Mouse (Mus musculus): ENCODE data around the gene Mdh2. TPM values are rescaled to one million over a fixed set of nuclear protein-coding genes. Genes with fewer than 3 reads are reported as not detected.

Gene Mdh2
- polyA plus RNA-seq, 1 experiment from 2014 or later: 752 TPM

DNA sequence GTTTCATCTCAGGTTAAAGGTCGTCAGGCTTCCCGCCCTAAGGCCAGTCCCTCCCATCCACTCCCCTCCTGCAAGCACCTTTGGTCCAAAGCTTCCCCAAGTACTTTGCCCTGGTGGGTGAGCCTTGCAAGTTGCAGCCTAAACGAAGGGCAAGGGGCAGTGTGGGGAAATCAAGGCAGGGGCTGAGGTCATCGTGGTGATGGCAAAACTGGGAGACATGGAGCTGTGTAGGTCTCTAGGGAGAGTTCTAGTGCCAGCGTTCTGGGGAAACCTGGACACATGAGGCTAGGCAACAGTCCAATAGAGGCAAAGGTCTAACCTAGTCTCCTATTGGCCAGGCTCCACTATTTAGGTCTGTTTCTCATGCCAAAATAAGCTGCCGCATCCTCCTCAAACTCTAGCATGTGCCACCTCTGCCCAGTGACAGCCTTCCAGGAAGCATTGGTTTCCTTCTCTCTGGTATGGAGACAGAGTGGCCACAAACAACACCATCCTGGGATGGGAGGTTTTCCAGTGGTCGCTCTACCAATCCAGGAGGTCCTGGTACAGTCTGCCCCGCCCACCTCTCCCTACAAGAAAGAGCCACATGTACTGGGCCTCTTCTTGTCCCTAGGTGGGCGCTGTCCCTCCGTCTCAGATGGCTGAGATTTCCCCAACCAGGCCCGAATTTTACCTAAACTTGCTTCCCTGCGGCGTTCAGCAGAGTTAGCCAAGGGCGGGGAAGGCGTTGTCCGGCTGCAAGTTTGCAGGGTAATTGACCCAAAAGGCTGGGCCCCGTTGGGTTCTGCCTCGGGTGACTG is 35.1 kb upstream of the Mdh2 start:
- Histone ChIP-seq H3K27ac (peak overlapping the region; percentile 58), H3K4me2 (ENCODE audit: low read length) (peak overlapping the region; percentile 94)
- peak; percentile 86 for DNase-seq (ENCODE audit: low spot score)

DNA sequence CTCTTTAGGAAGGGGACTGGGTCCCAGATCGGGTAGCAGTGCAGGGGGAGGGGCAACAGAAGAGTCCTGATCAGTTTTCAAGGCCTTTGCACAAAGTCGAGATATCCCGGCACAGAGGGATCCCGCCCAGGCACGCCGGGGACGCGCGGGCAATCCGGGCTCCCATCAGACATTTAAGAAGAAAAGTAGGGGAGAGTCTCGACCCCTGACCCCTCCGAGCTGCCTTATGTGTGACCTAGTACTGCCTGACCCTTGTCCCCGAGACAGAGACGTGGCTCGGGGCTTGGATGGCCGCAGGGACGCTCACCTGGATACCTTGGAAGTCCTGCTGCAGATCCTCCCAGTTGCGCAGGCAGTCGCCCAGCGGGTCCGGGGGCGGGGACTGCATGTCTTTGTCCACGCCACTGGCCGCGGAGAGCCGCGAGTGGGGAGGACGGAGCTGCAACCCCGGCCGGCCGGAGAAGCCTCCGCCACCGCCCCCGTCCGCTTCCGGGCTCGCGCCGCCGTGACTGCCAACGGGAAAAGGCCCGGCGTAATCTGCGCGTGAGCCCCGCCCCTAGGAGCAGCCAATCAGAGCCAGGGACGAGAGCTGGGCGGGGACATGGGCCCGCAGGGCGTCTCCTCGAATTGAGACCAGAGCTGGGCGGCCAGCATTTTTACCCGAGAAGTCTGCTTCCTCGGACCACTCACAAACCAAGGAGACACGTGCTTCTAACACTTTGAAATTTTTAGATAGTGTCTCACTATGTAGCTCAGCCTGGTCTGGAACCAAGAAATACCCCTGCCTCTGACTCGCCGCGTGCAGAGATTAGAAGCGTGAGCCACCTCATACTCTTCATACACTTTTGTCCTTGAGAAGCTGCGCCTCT is 34.3 kb upstream of the Mdh2 start, which contains the start of gene Tmem120a:
Gene Tmem120a (minus strand): TSS at position 708 of the 869 bp plus-strand sequence.
- Histone ChIP-seq H3K36me3 (ENCODE audit: insufficient read depth, low read length) (peaks cover 8% of the 10 kb centered on the region; the same call in 1 of the 2 replicates), H3K4me1 (replicated peaks; ENCODE audit: insufficient read depth, low read length) (0 out of 2 replicates have a peak, but pooled peaks cover 7% of the 10 kb centered on the region), H3K4me2 (ENCODE audit: low read length) (peak within 1 kb of the TSS; percentile 94), H3K27me3 (ENCODE audit: insufficient read depth, low read length) (no peaks in the 10 kb centered on the region), H3K27ac (peak within 1 kb of the TSS; percentile 74), H3K9ac (ENCODE audit: low read depth, low read length) (peak within 1 kb of the TSS; percentile 82), H3K4me3 (replicated peaks; ENCODE audit: low read depth, low read length) (peak within 1 kb of the TSS; percentile 87), H3K9me3 (replicated peaks; ENCODE audit: low read length) (no peaks in the 10 kb centered on the region)
- under 1% methylated on average over 60 of the region's 60 CpGs for WGBS
- TF ChIP-seq CTCF (IDR thresholded peaks at IDR 0.05; ENCODE audit: low read depth): no peak
- peak; percentile 98 for DNase-seq (ENCODE audit: low spot score)
- peak; percentile 94 for ATAC-seq (replicated peaks; ENCODE audit: low FRiP score, low read depth)

More for the DNA sequence above, 35.1 kb upstream of the Mdh2 start:
- peak; percentile 11; the same call in 1 of the 2 replicates for TF ChIP-seq CTCF (IDR thresholded peaks at IDR 0.05; ENCODE audit: low read depth)
- ATAC-seq (replicated peaks; ENCODE audit: low FRiP score, low read depth): peak; percentile 61
- Histone ChIP-seq H3K4me3 (replicated peaks; ENCODE audit: low read depth, low read length) (peak overlapping the region; percentile 87), H3K9me3 (replicated peaks; ENCODE audit: low read length) (no peaks in the 10 kb centered on the region), H3K9ac (ENCODE audit: low read depth, low read length) (peak overlapping the region; percentile 82), H3K4me1 (replicated peaks; ENCODE audit: insufficient read depth, low read length) (0 out of 2 replicates have a peak, but pooled peaks cover 7% of the 10 kb centered on the region), H3K27me3 (ENCODE audit: insufficient read depth, low read length) (no peaks in the 10 kb centered on the region), H3K36me3 (ENCODE audit: insufficient read depth, low read length) (peaks cover 8% of the 10 kb centered on the region; the same call in 1 of the 2 replicates)
- WGBS: 15% methylated on average over 18 of the region's 18 CpGs

GRCm38 (mm10) chr5:135744742-135745141 is 33.5 kb upstream of the Mdh2 start:
- Histone ChIP-seq H3K9me3 (replicated peaks; ENCODE audit: low read length) (no peaks in the 10 kb centered on the region), H3K4me3 (replicated peaks; ENCODE audit: low read depth, low read length) (peak overlapping the region; percentile 87), H3K36me3 (ENCODE audit: insufficient read depth, low read length) (peaks cover 8% of the 10 kb centered on the region; the same call in 1 of the 2 replicates), H3K27ac (peak overlapping the region; percentile 74), H3K4me2 (ENCODE audit: low read length) (peak overlapping the region; percentile 94), H3K4me1 (replicated peaks; ENCODE audit: insufficient read depth, low read length) (0 out of 2 replicates have a peak, but pooled peaks cover 7% of the 10 kb centered on the region), H3K9ac (ENCODE audit: low read depth, low read length) (peak overlapping the region; percentile 35; the same call in 1 of the 2 replicates), H3K27me3 (ENCODE audit: insufficient read depth, low read length) (no peaks in the 10 kb centered on the region)
- no peak for TF ChIP-seq CTCF (IDR thresholded peaks at IDR 0.05; ENCODE audit: low read depth)
- 13% methylated on average over 12 of the region's 12 CpGs for WGBS
- ATAC-seq (replicated peaks; ENCODE audit: low FRiP score, low read depth): peak; percentile 2; the same call in 1 of the 2 replicates
- DNase-seq (ENCODE audit: low spot score): no peak

GRCm38 (mm10) chr5:135751041-135751440 is 27.2 kb upstream of the Mdh2 start:
- H3K4me1 ChIP-seq (replicated peaks; ENCODE audit: insufficient read depth, low read length): no peaks in the 10 kb centered on the region
- no peaks in the 10 kb centered on the region for H3K27me3 ChIP-seq (ENCODE audit: insufficient read depth, low read length)
- TF ChIP-seq CTCF (IDR thresholded peaks at IDR 0.05; ENCODE audit: low read depth): no peak
- no peak overlapping the region for H3K9ac ChIP-seq (ENCODE audit: low read depth, low read length)
- H3K4me2 ChIP-seq (ENCODE audit: low read length): no peak overlapping the region
- no peak overlapping the region for H3K4me3 ChIP-seq (replicated peaks; ENCODE audit: low read depth, low read length)
- WGBS: 67% methylated on average over 1 of the region's 1 CpGs
- H3K9me3 ChIP-seq (replicated peaks; ENCODE audit: low read length): no peaks in the 10 kb centered on the region
- ATAC-seq (replicated peaks; ENCODE audit: low FRiP score, low read depth) (no peak), DNase-seq (ENCODE audit: low spot score) (no peak)
- H3K27ac ChIP-seq: no peak overlapping the region
- no peaks in the 10 kb centered on the region for H3K36me3 ChIP-seq (ENCODE audit: insufficient read depth, low read length)

- H3K4me3 ChIP-seq (replicated peaks; ENCODE audit: low read depth, low read length): no peak overlapping the region
- H3K4me1 ChIP-seq (replicated peaks; ENCODE audit: insufficient read depth, low read length): no peaks in the 10 kb centered on the region
- no peak for TF ChIP-seq CTCF (IDR thresholded peaks at IDR 0.05; ENCODE audit: low read depth)
- no peak for DNase-seq (ENCODE audit: low spot score)
- H3K9me3 ChIP-seq (replicated peaks; ENCODE audit: low read length): no peaks in the 10 kb centered on the region
- no peaks in the 10 kb centered on the region for H3K36me3 ChIP-seq (ENCODE audit: insufficient read depth, low read length)
- H3K27ac ChIP-seq: no peak overlapping the region
- no peak for ATAC-seq (replicated peaks; ENCODE audit: low FRiP score, low read depth)
- H3K4me2 ChIP-seq (ENCODE audit: low read length): no peak overlapping the region
- 79% methylated on average over 2 of the region's 2 CpGs for WGBS
- H3K9ac ChIP-seq (ENCODE audit: low read depth, low read length): no peak overlapping the region
- no peaks in the 10 kb centered on the region for H3K27me3 ChIP-seq (ENCODE audit: insufficient read depth, low read length)
Observed at GRCm38 (mm10) chr5:135751595-135751994, 26.7 kb upstream of the Mdh2 start.

GRCm38 (mm10) chr5:135761881-135762280 is 16.4 kb upstream of the Mdh2 start:
- H3K27ac ChIP-seq: no peak overlapping the region
- H3K27me3 ChIP-seq (ENCODE audit: insufficient read depth, low read length): no peaks in the 10 kb centered on the region
- no peak for TF ChIP-seq CTCF (IDR thresholded peaks at IDR 0.05; ENCODE audit: low read depth)
- ATAC-seq (replicated peaks; ENCODE audit: low FRiP score, low read depth) (no peak), DNase-seq (ENCODE audit: low spot score) (no peak)
- WGBS: 57% methylated on average over 3 of the region's 3 CpGs
- H3K9me3 ChIP-seq (replicated peaks; ENCODE audit: low read length): no peaks in the 10 kb centered on the region
- no peak overlapping the region for H3K4me2 ChIP-seq (ENCODE audit: low read length)
- H3K4me1 ChIP-seq (replicated peaks; ENCODE audit: insufficient read depth, low read length): no peaks in the 10 kb centered on the region
- no peak overlapping the region for H3K9ac ChIP-seq (ENCODE audit: low read depth, low read length)
- H3K4me3 ChIP-seq (replicated peaks; ENCODE audit: low read depth, low read length): no peak overlapping the region
- no peaks in the 10 kb centered on the region for H3K36me3 ChIP-seq (ENCODE audit: insufficient read depth, low read length)

Measured in kidney, postnatal 0 days (tissue).